Mouse (Mus musculus) myocyte (in vitro differentiated cells): ENCODE data around the gene Tmem59l. TPM values are rescaled to one million over a fixed set of nuclear protein-coding genes. Genes with fewer than 3 reads are reported as not detected.

Experiments
- H3K27me3 ChIP-seq: one replicate; pipeline ENCODE4 v1.6.1; 2011; ENCODE audit not compliant: control insufficient read depth, insufficient read depth, insufficient read length
- H3K36me3 ChIP-seq: one replicate; pipeline ENCODE4 v1.6.1; 2011; ENCODE audit not compliant: control insufficient read depth, insufficient read depth
- H3K4me2 ChIP-seq: one replicate; pipeline ENCODE4 v1.6.1; 2011; ENCODE audit warnings: low read depth, control low read depth
- H3K4me3 ChIP-seq: one replicate; pipeline ENCODE4 v1.5.1; 2011; ENCODE audit warnings: mild to moderate bottlenecking, control low read depth, moderate library complexity
- H3K79me2 ChIP-seq: one replicate; pipeline ENCODE4 v1.6.1; 2011; ENCODE audit not compliant: control insufficient read depth, insufficient read depth
- H3ac ChIP-seq: one replicate; pipeline ENCODE4 v1.6.1; 2011; ENCODE audit not compliant: control insufficient read depth, insufficient read length
- CEBPB ChIP-seq: IDR thresholded peaks from 2 replicates; pipeline ENCODE4 v1.6.1; 2011; ENCODE audit warnings: mild to moderate bottlenecking, moderate library complexity; ENCODE audit not compliant: poor library complexity, insufficient read depth, severe bottlenecking
- E2F4 ChIP-seq: IDR thresholded peaks from one replicate; pipeline ENCODE4 v1.6.1; 2011; ENCODE audit warnings: mild to moderate bottlenecking, control low read depth, moderate library complexity; ENCODE audit not compliant: insufficient read depth
- MAX ChIP-seq: IDR thresholded peaks from one replicate; pipeline ENCODE4 v1.6.1; 2011; ENCODE audit warnings: low read depth, mild to moderate bottlenecking, control low read depth
- MYOD1 ChIP-seq, 3 experiments: IDR thresholded peaks; one replicate each; pipeline ENCODE4 v1.6.1; 2011; ENCODE audit warnings: control low read depth in 2 of 3, low read depth in 2 of 3, mild to moderate bottlenecking in 2 of 3, moderate library complexity in 1 of 3; ENCODE audit not compliant: insufficient read length in 2 of 3, control insufficient read depth in 1 of 3
- MYOG ChIP-seq, 3 experiments: IDR thresholded peaks; one replicate each; pipeline ENCODE4 v1.6.1; 2011; ENCODE audit warnings: control low read depth in 2 of 3, low read depth in 2 of 3, mild to moderate bottlenecking in 2 of 3; ENCODE audit not compliant: insufficient read length in 2 of 3, control insufficient read depth in 1 of 3, insufficient read depth in 1 of 3
- POLR2A ChIP-seq: IDR thresholded peaks from one replicate; pipeline ENCODE4 v1.6.1; 2011; ENCODE audit warnings: low read depth, mild to moderate bottlenecking, control low read depth, moderate library complexity; ENCODE audit not compliant: insufficient read length
- POLR2AphosphoS2 ChIP-seq: IDR thresholded peaks from one replicate; pipeline ENCODE4 v1.6.1; 2011; ENCODE audit warnings: low read depth, control low read depth; ENCODE audit not compliant: insufficient read length
- REST ChIP-seq: IDR thresholded peaks from one replicate; pipeline ENCODE4 v1.6.1; 2011; ENCODE audit warnings: mild to moderate bottlenecking, control low read depth, moderate library complexity; ENCODE audit not compliant: insufficient read depth, insufficient read length
- SRF ChIP-seq: IDR thresholded peaks from one replicate; pipeline ENCODE4 v1.6.1; 2011; ENCODE audit warnings: low read depth; ENCODE audit not compliant: control insufficient read depth, insufficient read length
- TCF12 ChIP-seq: IDR thresholded peaks from one replicate; pipeline ENCODE4 v1.6.1; 2011; ENCODE audit warnings: mild to moderate bottlenecking, control low read depth; ENCODE audit not compliant: poor library complexity, insufficient read depth, severe bottlenecking
- TCF3 ChIP-seq: IDR thresholded peaks from one replicate; pipeline ENCODE4 v1.6.1; 2011; ENCODE audit warnings: low read depth, control low read depth; ENCODE audit not compliant: insufficient read length
- USF1 ChIP-seq: IDR thresholded peaks from one replicate; pipeline ENCODE4 v1.6.1; 2011; ENCODE audit warnings: low read depth, mild to moderate bottlenecking, control low read depth, moderate library complexity
- polyA plus RNA-seq: library from polyadenylated mRNA; unstranded; fragments of >200 nt; fragmentation: generic; extraction: Trizol; gene quantifications from one replicate; pipeline ENCODE4 v1.2.1, GENCODE M21; 2012; ENCODE audit warnings: missing spikeins

Tmem59l gene
- polyA plus RNA-seq, 1 experiment, result 0.04 TPM

DNA sequence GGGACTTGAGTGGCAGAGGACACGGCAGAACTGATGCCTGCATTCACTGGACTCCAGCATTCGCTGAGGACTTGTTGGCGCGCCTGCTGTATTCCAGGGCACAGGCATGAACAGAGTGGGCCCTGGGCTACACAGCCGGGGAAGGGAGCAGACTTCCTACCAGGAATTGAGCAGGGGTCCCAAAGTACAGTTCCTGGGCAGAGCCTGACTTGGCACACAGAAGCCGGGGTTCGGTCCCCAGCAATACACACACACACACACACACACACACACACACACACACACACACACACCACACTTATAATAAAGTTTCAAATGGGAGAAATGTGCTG is 47.3 kb downstream of the Tmem59l start:
- H3K4me2 ChIP-seq, result peak overlapping the region; percentile 89
- no peaks in the 10 kb centered on the region for H3K36me3 ChIP-seq
- H3K27me3 ChIP-seq, result no peaks in the 10 kb centered on the region
- peaks cover 14% of the 10 kb centered on the region for H3K79me2 ChIP-seq
- TF ChIP-seq REST (no peak), USF1 (no peak), MYOG (IDR thresholded peaks at IDR 0.05; ENCODE audit: control insufficient read depth in 1 of 3, insufficient read depth in 1 of 3, insufficient read length in 2 of 3, low read depth in 2 of 3) (no peak), TCF3 (no peak), CEBPB (no peak), MYOD1 (IDR thresholded peaks at IDR 0.05; ENCODE audit: control insufficient read depth in 1 of 3, insufficient read length in 2 of 3, low read depth in 2 of 3) (no peak), MAX (no peak), POLR2AphosphoS2 (no peak), E2F4 (no peak), POLR2A (no peak), TCF12 (no peak), SRF (no peak)
- H3ac ChIP-seq, result peak overlapping the region; percentile 31
- H3K4me3 ChIP-seq, result peak overlapping the region; percentile 58

DNA sequence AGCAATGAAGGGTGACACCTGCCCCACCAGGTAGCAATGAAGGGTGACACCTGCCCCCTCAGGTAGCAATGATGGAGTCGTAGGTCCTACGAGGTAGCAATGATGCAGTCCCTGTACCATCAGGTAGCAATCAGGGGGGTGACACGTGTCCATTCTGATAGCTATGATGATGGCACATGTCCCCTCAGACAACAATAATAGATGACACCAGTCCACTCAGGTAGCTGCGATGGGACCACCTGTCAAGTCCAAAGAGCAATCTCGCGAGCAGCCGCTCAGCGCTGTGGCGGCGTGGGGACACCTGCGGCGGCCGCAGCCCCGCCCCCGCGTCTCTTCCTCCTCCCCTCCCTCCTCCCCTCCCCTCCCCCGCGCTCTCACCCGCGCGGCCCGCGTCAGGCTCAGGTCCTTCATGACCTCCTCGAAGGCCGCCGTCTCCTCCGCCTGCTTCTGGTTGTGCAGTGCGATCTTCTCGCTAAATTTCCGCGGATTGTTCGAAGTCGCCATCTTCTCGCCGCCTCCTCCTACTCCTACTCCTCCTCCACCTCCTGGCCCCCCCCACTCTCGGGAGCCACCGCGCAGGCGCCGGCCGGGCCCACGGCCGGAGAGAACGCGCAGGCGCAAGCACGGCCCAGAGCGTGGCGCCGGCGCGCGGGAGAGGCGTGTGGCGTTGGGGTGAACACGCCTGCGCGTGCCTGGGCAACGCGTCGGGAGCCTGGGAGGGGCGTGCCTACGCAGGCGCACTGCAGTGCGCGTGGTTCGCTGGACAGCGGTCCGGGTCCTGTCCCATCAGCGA is 47.9 kb downstream of the Tmem59l start, which contains the start of gene Crtc1:
Gene Crtc1 (minus strand): TSS at position 525 of the 793 bp plus-strand sequence.
- H3ac ChIP-seq, result peak within 1 kb of the TSS; percentile 31
- H3K27me3 ChIP-seq, result no peaks in the 10 kb centered on the region
- peak within 1 kb of the TSS; percentile 94 for H3K4me2 ChIP-seq
- H3K79me2 ChIP-seq, result peaks cover 14% of the 10 kb centered on the region
- H3K36me3 ChIP-seq, result no peaks in the 10 kb centered on the region
- peak; percentile 73 for TF ChIP-seq REST
- TF ChIP-seq MYOG (IDR thresholded peaks at IDR 0.05; ENCODE audit: control insufficient read depth in 1 of 3, insufficient read depth in 1 of 3, insufficient read length in 2 of 3, low read depth in 2 of 3), result peak in 2 of 3 experiments; percentile 10 to 52
- no peak for TF ChIP-seq TCF3
- TF ChIP-seq USF1, result no peak
- peak in 2 of 3 experiments; percentile 39 to 76 for TF ChIP-seq MYOD1 (IDR thresholded peaks at IDR 0.05; ENCODE audit: control insufficient read depth in 1 of 3, insufficient read length in 2 of 3, low read depth in 2 of 3)
- peak; percentile 27 for TF ChIP-seq E2F4
- TF ChIP-seq MAX, result peak; percentile 41
- TF ChIP-seq TCF12, result no peak
- TF ChIP-seq POLR2AphosphoS2, result peak; percentile 95
- peak; percentile 92 for TF ChIP-seq POLR2A
- peak; percentile 21 for TF ChIP-seq SRF
- TF ChIP-seq CEBPB, result no peak
- peak within 1 kb of the TSS; percentile 58 for H3K4me3 ChIP-seq

DNA sequence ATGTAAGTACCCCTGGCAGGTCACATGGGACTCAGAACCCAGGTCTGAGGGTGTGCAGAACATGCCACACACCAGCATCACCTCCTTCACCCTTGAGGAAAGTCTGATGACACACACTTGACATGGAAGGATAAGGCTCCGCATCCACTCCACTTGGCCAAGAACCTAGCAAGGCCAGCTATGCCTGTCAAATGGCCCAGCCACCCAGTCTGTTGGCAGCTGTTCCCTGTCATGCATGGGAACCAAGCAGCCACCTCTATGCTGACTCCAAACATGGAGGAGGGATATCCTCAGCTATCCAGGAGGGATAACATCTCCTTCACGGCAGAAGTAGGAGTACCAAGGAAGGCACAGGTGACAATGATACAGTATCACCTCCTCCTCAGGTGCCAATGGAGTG is 48.7 kb downstream of the Tmem59l start:
- Histone ChIP-seq H3K4me3 (peak overlapping the region; percentile 58), H3K4me2 (peak overlapping the region; percentile 94), H3K36me3 (no peaks in the 10 kb centered on the region), H3ac (no peak overlapping the region), H3K79me2 (peaks cover 17% of the 10 kb centered on the region), H3K27me3 (no peaks in the 10 kb centered on the region)
- TF ChIP-seq SRF (no peak), E2F4 (no peak), MYOG (IDR thresholded peaks at IDR 0.05; ENCODE audit: control insufficient read depth in 1 of 3, insufficient read depth in 1 of 3, insufficient read length in 2 of 3, low read depth in 2 of 3) (peak in 1 of 3 experiments; percentile 23), MYOD1 (IDR thresholded peaks at IDR 0.05; ENCODE audit: control insufficient read depth in 1 of 3, insufficient read length in 2 of 3, low read depth in 2 of 3) (no peak), TCF12 (no peak), MAX (no peak), POLR2A (no peak)

DNA sequence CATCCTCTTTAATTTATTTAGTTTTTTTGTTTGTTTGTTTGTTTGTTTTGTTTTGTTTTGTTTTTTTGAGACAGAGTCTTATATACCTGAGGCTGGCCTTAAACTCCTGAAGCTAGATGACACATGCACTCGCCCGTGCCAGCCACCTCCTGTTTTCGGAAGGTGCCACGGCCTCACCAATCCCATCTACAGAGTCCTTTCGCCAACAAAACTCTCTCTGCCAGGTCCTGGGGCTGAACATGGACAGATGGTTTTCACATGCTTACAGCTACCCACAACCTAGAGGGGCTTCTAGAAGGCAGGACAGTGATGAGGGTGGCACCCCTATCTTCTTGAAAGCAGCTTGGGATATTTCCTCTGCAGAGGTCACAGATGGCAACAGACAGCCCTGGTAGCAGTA is 52.0 kb downstream of the Tmem59l start:
- H3K36me3 ChIP-seq, result no peaks in the 10 kb centered on the region
- no peak overlapping the region for H3K4me3 ChIP-seq
- H3K27me3 ChIP-seq, result no peaks in the 10 kb centered on the region
- peaks cover 17% of the 10 kb centered on the region for H3K79me2 ChIP-seq
- no peak overlapping the region for H3K4me2 ChIP-seq
- TF ChIP-seq REST (no peak), E2F4 (no peak), MYOD1 (IDR thresholded peaks at IDR 0.05; ENCODE audit: control insufficient read depth in 1 of 3, insufficient read length in 2 of 3, low read depth in 2 of 3) (no peak), MYOG (IDR thresholded peaks at IDR 0.05; ENCODE audit: control insufficient read depth in 1 of 3, insufficient read depth in 1 of 3, insufficient read length in 2 of 3, low read depth in 2 of 3) (no peak), CEBPB (no peak), USF1 (no peak), SRF (no peak), TCF12 (no peak)
- H3ac ChIP-seq, result no peak overlapping the region

Other genes starting within 250 kb of the Tmem59l start
- 43.6 TPM for gene Homer3, start 204.5 kb downstream of the Tmem59l start, polyA plus RNA-seq
- 106 TPM for gene Ddx49, start 184.9 kb downstream of the Tmem59l start, polyA plus RNA-seq
- 236 TPM for gene Cope, start 184.8 kb downstream of the Tmem59l start, polyA plus RNA-seq
- gene Cers1, start 171.6 kb downstream of the Tmem59l start, polyA plus RNA-seq, result 4.4 TPM
- gene Gdf1, start 157.5 kb downstream of the Tmem59l start, polyA plus RNA-seq, result 2.6 TPM
- gene Upf1, start 134.1 kb downstream of the Tmem59l start, polyA plus RNA-seq, result 35.8 TPM
- 0.05 TPM for gene Comp, start 113.8 kb downstream of the Tmem59l start, polyA plus RNA-seq
- 9.6 TPM for gene Crtc1, start 47.8 kb downstream of the Tmem59l start, polyA plus RNA-seq
- gene Klhl26, start 10.4 kb downstream of the Tmem59l start, polyA plus RNA-seq, result 32.5 TPM
- 99.1 TPM for gene Crlf1, start 5.8 kb upstream of the Tmem59l start, polyA plus RNA-seq
- 259 TPM for gene Rex1bd, start 19.4 kb upstream of the Tmem59l start, polyA plus RNA-seq
- gene Uba52, start 23.4 kb upstream of the Tmem59l start, polyA plus RNA-seq, result 2,253 TPM
- 329 TPM for gene Fkbp8, start 40.4 kb upstream of the Tmem59l start, polyA plus RNA-seq
- gene Kxd1, start 40.6 kb upstream of the Tmem59l start, polyA plus RNA-seq, result 73.8 TPM
- gene Ell, start 52.1 kb upstream of the Tmem59l start, polyA plus RNA-seq, result 12.7 TPM
- gene Isyna1, start 107.0 kb upstream of the Tmem59l start, polyA plus RNA-seq, result 40.4 TPM
- gene Ssbp4, start 121.5 kb upstream of the Tmem59l start, polyA plus RNA-seq, result 133 TPM
- gene Lrrc25, start 128.8 kb upstream of the Tmem59l start, polyA plus RNA-seq, result not detected
- gene Gdf15, start 145.1 kb upstream of the Tmem59l start, polyA plus RNA-seq, result 54.1 TPM
- 38.5 TPM for gene Pgpep1, start 173.0 kb upstream of the Tmem59l start, polyA plus RNA-seq
- 178 TPM for gene Lsm4, start 185.9 kb upstream of the Tmem59l start, polyA plus RNA-seq
- 246 TPM for gene Jund, start 211.6 kb upstream of the Tmem59l start, polyA plus RNA-seq
- 0.02 TPM for gene Iqcn, start 216.1 kb upstream of the Tmem59l start, polyA plus RNA-seq
- gene Gm3336, start 231.2 kb upstream of the Tmem59l start, polyA plus RNA-seq, result 0.23 TPM
- gene Pde4c, start 236.4 kb upstream of the Tmem59l start, polyA plus RNA-seq, result 0.10 TPM